Mouse (Mus musculus) cortical plate, adult 2 months (tissue): Measurements from ENCODE around the gene Ndufs7.

ENCODE experiments used
- CTCF ChIP-seq: fragments of 200-500 bp; IDR thresholded peaks from 2 replicates; pipeline ENCODE4 v1.5.1; 2011; ENCODE audit warnings: mild to moderate bottlenecking, control low read depth, low read length; ENCODE audit not compliant: insufficient read depth; ENCODE audit errors: extremely low read depth
- POLR2A ChIP-seq: fragments of 200-500 bp; IDR thresholded peaks from 2 replicates; pipeline ENCODE4 v1.6.1; 2011; ENCODE audit warnings: mild to moderate bottlenecking, low read length, control low read depth; ENCODE audit not compliant: insufficient read depth; ENCODE audit errors: extremely low read depth

GRCm38 (mm10) chr10:80301256-80302081 is 52.5 kb downstream of the Ndufs7 start:
- no peak for TF ChIP-seq CTCF
- TF ChIP-seq POLR2A: no peak
